Mouse (Mus musculus) thymus, adult 2 months (tissue): ENCODE results near the gene Syt13.

Experiments used
- CTCF ChIP-seq: fragments of 200-500 bp; IDR thresholded peaks from 2 replicates; pipeline ENCODE4 v1.5.1; 2012; ENCODE audit warnings: mild to moderate bottlenecking, control low read depth, low read length, moderate library complexity, borderline replicate concordance; ENCODE audit not compliant: control insufficient read depth, poor library complexity, insufficient read depth; ENCODE audit errors: extremely low read depth
- POLR2A ChIP-seq: fragments of 200-500 bp; IDR thresholded peaks from 2 replicates; pipeline ENCODE4 v1.6.1; 2012; ENCODE audit warnings: mild to moderate bottlenecking, low read length, control low read depth, moderate library complexity; ENCODE audit not compliant: control insufficient read depth, poor library complexity, insufficient read depth; ENCODE audit errors: extremely low read depth

- TF ChIP-seq CTCF (no peak), POLR2A (no peak)
Observed at GRCm38 (mm10) chr2:92985171-92985570, 70.3 kb downstream of the Syt13 start.
